Mouse (Mus musculus) yolk sac, embryonic 10.5 days (tissue): ENCODE measurements around the gene Cd2bp2.

Experiments
- DNase-seq: peaks from one replicate; pipeline ENCODE4 v3.0.0-alpha.2; 2017; ENCODE audit warnings: low spot score

Cd2bp2 gene

GRCm38 (mm10) chr7:127142214-127142613 is 53.6 kb downstream of the Cd2bp2 start:
- DNase-seq = no peak
